Mouse (Mus musculus): ENCODE results near the gene Coq6.
A peak's percentile ranks its signal among the peaks of the same experiment; 100 is the strongest.

The Coq6 gene

DNA sequence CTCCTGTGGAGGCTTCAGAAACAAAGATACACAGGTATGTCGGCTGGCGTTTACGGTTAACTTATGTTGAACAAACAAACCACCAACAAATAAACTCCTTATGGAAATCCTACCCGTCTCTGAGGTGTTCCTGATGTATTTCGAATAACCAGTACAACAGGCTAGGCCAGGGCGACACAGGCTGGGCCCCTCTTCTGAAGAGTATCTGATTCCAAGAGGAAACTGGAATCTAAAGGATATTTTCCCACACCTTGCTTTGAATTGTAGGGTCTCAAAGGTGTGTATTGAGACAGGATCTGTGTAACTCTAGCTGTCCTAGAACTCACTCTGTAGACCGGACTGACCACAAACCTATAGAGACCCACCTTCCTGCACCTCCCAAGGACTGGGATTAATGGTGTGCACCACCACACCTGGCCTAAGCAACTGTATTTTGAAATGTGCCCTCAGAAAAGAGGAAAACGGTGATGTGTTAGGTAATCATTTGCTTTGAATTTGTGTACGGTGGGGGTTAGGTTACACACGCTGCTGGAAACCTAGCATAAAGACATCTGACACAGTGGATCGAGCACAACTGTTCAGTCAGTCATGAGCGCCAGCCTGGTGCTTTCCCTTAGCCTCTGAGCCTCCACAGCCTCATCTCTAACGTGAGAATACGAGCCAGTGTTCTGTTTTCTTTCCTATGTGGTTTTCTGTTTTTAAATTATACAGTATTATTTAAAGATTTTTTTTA lies 35.7 kb downstream of the Coq6 start:
- DNase-seq (ENCODE audit: low read depth, low spot score) = no peak

DNA sequence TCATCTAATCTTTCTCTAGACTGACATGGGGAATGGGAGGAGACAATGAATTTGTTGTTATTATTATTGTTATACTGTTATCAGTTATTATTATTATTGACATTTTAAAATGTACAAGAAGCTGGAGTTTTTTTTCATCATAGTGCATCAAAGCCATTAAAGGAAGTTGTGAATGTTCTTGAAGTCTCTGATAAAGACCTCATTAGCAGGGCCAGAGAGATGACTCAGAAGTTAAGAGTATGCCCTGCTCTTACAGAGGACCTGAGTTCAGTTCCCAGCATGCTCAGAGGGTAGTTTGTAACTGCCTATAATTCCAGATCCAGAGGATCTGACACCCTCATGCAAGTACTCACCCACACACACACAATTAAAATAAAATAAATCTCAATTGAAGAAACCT lies 36.2 kb downstream of the Coq6 start:
- DNase-seq (ENCODE audit: low read depth, low spot score) = no peak

DNA sequence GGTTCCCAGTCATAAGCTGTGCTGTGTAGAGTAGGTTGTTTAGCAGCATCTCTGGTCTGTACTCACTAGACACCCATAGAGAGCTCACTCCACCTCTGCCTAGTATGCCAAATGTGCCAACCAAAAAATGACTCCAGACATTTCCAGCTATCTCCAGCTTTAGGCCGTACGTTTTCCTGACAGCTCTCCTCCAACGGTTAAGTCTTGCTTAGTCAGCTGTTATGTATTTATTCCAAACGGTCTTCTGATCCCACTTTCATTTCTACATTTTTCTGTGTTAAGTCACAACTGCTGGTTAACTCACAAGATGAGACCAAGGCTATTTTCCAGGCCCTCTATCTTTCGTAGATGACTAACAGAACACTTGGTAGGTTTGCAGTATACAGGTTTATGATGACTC lies 37.2 kb downstream of the Coq6 start:
- no peak for DNase-seq (ENCODE audit: low read depth, low spot score)

DNA sequence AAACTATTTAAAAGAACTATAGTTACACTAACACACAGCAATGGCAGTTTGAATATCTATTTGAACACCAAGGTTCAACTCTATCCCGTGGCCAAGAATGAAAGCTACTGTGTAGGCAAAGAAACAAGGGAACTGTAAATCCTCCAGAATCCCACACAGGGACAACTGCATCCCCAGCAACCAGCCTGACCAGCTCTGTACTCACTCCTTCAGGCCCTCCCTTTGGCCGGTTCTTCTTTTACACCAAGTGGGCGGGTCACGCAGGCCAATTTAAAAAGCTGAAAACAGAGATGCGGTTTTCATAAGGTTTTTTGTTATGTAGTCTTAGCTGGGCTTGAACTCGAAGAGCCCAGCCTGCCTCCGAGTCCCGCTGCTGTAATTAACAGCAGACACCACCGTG lies 37.7 kb downstream of the Coq6 start:
- DNase-seq (ENCODE audit: low read depth, low spot score) = no peak

DNA sequence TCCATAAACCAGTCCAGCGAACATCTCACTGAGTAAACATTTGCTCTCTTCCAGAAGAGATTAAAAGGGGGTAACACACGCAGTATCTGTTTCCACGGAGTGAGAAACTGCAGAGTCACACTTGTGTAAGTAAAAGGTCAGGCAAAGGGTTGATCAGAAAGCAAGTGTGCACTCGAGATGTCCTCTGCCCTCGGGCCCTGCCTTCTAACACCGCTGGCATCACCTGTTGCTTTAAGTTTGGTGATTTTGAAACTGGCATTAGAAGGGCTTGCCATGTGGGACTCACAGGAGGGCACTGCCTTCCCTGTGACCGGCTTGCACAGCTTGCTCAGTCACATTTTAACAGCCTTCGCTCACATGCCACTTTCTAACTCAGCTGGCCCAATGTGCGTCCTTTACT lies 38.2 kb downstream of the Coq6 start:
- no peak for DNase-seq (ENCODE audit: low read depth, low spot score)

DNA sequence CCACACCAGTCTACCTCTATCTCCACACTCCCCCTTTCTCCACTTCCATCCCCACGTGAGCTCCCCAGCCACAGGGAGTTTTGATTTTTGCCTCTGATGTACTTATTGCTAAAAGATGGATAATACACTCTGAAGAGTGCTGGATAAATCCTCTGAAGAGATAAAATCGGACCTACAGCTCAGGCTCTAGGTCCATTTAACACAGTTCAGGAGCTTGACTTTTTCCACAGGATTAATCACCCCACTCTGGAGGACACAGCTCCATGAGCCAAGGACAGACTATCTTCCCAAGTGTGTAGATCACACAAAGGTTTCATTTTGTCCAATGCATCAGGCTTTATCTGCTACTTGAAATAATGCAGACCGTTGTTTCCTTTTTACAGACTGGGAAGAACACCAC lies 38.6 kb downstream of the Coq6 start:
- DNase-seq (ENCODE audit: low read depth, low spot score) = no peak

DNA sequence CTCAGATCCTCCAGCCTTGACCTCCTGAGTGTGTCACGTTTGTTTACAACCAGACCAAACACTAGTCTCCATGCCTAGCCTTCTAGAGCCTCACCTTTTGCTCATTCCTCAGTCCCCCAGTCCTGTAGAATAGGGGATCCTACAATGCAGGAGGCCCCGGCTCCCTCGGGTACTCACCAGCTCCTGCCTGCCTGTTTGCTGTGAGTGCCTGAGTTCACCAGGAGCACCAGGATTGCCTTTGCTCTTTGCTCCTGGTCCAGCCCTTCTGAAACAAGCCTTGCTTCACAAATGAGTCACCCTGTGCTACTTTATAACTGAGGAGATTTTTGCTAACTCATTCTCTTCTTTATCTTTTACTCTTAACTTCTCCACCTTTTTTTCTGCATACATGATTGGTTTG lies 39.2 kb downstream of the Coq6 start:
- no peak for DNase-seq (ENCODE audit: low read depth, low spot score)

DNA sequence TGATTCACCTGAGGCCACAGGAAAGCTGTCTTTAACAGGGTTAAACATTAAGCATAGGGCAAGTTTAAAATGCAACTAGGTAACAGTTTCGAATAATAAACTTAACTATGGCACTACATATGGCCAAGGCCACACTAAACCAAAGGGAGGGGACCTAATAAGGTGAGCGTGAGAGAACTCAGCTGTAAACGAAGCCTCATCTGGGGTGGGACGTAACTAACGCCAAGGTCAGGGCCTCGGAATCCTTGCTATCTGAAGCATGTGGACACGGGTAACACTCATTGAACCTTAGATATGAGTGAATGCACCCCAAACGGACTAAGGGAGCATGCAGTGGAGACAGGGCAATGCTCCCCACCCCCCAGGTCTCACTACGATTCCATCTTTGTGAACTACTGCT lies 41.5 kb downstream of the Coq6 start:
- DNase-seq (ENCODE audit: low read depth, low spot score) = no peak

DNA sequence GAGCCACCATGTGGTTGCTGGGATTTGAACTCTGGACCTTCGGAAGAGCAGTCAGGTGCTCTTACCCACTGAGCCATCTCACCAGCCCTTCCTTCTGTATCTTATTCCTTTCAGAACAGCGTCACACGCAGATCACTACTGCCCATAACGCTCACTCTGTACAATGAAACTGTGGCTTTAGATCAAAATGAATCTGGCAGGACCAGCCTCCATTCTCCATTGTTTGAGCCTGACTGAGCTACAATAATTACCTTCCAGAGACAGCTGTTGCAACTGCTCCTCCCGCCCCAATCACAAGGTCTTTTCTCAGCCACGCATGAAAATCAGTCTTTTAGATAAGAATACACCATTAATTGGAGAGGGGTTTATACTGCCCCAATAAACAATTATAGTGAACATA lies 43.1 kb downstream of the Coq6 start:
- no peak for DNase-seq (ENCODE audit: low read depth, low spot score)

DNA sequence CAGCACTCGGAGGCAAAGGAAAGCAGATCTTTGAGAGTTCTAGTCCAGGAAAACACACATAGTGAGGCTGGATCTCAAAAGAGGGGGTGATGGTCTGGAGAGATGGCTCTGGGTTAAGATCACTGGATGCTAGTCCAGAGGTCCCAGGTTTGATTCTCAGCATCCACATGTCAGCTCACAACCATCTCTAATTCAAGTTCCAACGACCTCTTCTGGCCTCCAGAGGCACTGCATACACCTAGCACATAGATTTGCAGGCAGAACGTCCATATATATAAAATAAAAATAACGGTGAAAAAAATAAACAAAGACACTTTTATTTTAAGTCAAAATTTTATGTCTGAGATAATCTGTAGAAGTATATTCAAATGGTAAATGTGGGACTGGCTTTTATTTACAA lies 45.8 kb downstream of the Coq6 start:
- no peak for DNase-seq (ENCODE audit: low read depth, low spot score)

DNA sequence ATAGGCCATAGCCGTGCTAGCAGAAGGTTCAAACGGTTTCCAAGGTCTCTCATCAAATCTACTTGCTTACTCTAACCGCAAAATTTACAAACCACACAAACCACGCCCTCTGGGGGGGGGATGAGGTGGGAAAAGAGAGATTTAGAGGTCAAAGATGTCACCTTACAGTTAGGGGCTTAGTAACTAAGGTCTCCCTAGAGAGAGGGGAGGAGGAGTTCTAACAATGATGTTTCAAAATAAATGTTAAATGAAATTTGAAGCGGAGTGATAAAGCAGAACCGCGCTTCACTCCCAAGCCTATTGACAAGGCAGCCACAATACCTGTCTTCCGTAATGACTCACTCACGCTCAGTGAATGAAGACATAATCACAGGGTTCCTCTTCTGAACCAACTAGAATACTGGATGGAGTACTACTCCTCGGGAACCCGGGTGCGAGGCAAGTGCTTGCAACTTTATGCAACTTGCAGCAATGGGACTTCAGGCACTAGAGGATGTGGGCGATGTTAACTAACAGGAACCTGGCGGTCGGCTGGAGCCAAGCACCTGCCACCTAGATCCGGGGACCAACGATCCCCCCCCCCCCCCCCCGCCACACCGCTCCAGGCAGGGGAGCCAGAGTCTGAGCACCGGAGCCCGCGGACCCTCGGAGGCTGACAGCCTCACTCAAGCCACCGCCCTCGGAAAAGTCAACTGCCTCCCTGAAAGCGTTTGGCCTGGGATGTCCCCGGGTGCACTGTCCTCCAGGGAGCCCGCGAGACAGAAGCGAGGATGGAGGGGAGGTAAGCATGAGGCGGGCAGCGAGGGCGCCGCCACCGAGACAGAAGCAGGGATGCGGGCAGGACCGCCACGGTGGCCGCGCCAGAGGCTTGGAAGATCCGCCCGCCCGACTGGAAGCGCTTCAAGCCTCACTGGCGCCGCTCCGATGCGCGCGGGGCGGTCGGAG lies 46.7 kb downstream of the Coq6 start:
- no peak for DNase-seq (ENCODE audit: low read depth, low spot score)

DNA sequence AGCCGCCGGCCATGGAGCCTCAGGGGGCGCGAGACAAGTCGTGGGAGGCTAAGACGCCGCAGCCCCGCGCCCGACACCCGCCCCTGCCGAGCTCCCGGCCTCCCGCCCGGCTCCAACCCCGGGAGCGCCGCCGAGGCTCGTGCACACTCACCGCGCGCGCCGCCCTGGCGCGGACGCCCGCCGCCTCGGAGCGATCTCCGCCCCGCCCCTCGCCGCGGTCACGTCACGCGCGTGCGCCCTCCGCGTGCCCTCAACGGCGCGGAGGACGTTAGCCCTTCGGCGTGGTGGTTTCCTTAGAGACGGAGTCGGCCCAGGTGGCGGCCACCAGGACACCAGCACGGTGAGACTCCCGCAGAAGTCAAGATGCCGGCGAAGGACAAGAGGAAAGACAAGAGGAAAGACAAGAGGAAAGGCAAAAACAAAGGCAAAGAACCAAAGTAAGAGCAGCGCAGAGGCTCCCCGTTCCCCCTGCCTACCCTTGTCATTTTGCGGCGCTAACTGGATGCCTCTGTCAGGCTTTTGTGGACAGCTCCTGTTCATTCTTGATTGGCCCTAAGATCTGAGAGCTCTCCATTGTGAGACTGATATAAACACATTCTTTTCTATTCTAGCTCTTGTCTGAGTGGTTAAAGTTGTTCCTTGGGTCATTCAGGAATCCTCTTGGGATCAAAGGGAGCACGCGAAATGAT lies 47.5 kb downstream of the Coq6 start, which contains the start of the genes Entpd5 and Bbof1:
TSS of gene Entpd5 (minus strand) at position 211 of the 689 bp plus-strand sequence.
TSS of gene Bbof1 (plus strand) at position 253 of the 689 bp plus-strand sequence.
- DNase-seq (ENCODE audit: low read depth, low spot score) = peak; percentile 81

DNA sequence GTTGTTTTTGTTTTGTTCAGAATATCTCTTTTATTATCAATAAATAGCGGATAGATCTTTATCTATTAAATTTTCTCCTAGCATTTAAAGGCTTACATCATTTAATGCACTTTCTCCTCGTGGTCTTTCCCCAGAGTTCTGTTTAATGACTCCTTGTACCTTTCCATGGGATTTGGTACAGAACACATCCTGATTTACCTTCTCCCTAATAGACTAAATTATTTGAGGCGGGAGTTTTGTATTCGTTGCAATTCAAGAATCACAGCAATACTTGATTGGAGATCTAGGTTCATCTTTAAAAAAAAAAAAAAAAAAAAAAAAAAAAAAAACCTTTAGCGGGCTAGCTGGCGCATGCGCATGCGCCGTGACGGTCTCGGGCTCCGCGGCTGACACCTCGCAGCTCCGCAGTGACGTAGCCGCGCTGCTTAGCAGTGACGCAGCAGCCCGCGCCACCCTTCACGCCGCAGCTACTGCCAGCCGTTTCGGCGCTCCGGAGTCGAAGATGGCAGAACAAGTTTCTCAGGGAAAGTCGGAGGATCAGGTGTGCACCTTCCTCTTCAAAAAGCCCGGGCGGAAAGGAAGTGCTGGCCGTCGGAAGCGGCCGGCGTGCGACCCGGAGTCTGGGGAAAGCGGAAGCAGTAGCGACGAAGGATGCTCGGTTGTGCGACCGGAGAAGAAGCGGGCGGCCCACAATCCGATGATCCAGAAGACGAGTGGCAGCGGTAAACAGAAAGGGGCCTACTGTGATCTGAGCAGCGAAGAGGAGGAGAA lies 55.6 kb downstream of the Coq6 start, which contains the start of gene Rnf113a2:
TSS of gene Rnf113a2 (plus strand) at position 363 of the 771 bp plus-strand sequence.
- DNase-seq (ENCODE audit: low read depth, low spot score) = peak; percentile 81

DNA sequence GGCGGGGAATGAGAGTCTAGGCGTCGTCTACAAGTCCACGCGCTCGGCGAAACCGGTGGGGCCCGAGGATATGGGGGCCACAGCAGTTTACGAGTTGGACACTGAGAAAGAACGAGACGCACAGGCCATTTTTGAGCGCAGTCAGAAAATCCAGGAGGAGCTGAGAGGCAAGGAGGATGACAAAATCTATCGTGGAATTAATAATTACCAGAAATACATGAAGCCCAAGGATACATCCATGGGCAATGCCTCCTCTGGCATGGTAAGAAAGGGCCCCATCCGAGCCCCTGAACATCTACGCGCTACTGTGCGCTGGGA lies 56.1 kb downstream of the Coq6 start:
- no peak for DNase-seq (ENCODE audit: low read depth, low spot score)

Data from embryo, embryonic 11.5 days (tissue).